Comparison of ENCODE assay signal across 8 mouse cellular contexts in genomic region chr10:81641978-81642647, GRCm38 (mm10). TPM values are rescaled to one million over a fixed set of nuclear protein-coding genes. Genes with fewer than 3 reads are reported as not detected.
DNase-seq lines count a peak whose midpoint lies in the region; ATAC-seq and TF ChIP-seq lines count a peak whose summit lies in the region.

No protein-coding gene starts in this region.

- WGBS in heart, embryonic 10.5 days, result 76% methylated on average over 8 of the region's 8 CpGs
- 75% methylated on average over 8 of the region's 8 CpGs for WGBS in embryonic facial prominence, embryonic 12.5 days
- 64% methylated on average over 8 of the region's 8 CpGs for WGBS in small intestine, adult 2 months

- H3K27me3 ChIP-seq in heart, embryonic 10.5 days (ENCODE audit: insufficient read depth, poor library complexity, severe bottlenecking), result 0 out of 2 replicates have a peak, but pooled peaks cover 6% of the 10 kb centered on the region
- H3K27me3 ChIP-seq in E14TG2a.4 (ENCODE audit: insufficient read depth, low read length), result peaks cover 10% of the 10 kb centered on the region
- H3K27me3 ChIP-seq in embryonic facial prominence, embryonic 12.5 days, result no peaks in the 10 kb centered on the region
- no peaks in the 10 kb centered on the region for H3K27me3 ChIP-seq in small intestine, adult 2 months (ENCODE audit: control insufficient read depth, insufficient read depth, low read length)

- TF ChIP-seq POLR2A in small intestine, adult 2 months (IDR thresholded peaks at IDR 0.05; ENCODE audit: low read depth, low read length), result no peak

- DNase-seq in heart, embryonic 10.5 days (ENCODE audit: low spot score), result no peak
- DNase-seq in heart, postnatal 4 days, result no peak
- DNase-seq in kidney, postnatal 10 days, result peak; percentile 43
- DNase-seq in layer of hippocampus, postnatal 10 days (ENCODE audit: low spot score in 2 of 2), result no peak
- no peak for DNase-seq in lung, postnatal 10 days

- H3K9ac ChIP-seq in embryonic facial prominence, embryonic 12.5 days, result peak overlapping the region; percentile 94

- H3K27ac ChIP-seq in heart, embryonic 10.5 days, result peak overlapping the region; percentile 93
- H3K27ac ChIP-seq in embryonic facial prominence, embryonic 12.5 days, result no peak overlapping the region
- H3K27ac ChIP-seq in small intestine, adult 2 months (ENCODE audit: insufficient read depth, low read depth, low read length), result no peak overlapping the region

- H3K4me1 ChIP-seq in heart, embryonic 10.5 days, result peaks cover 17% of the 10 kb centered on the region
- H3K4me1 ChIP-seq in E14TG2a.4 (replicated peaks; ENCODE audit: low read depth, low read length), result peaks cover 43% of the 10 kb centered on the region
- H3K4me1 ChIP-seq in embryonic facial prominence, embryonic 12.5 days, result peaks cover 12% of the 10 kb centered on the region
- peaks cover 9% of the 10 kb centered on the region; the same call in 1 of the 2 replicates for H3K4me1 ChIP-seq in small intestine, adult 2 months (ENCODE audit: control insufficient read depth, insufficient read depth, insufficient read length, low read length)

- H3K9me3 ChIP-seq in heart, embryonic 10.5 days, result no peaks in the 10 kb centered on the region
- no peaks in the 10 kb centered on the region for H3K9me3 ChIP-seq in E14TG2a.4 (ENCODE audit: low read length)
- no peaks in the 10 kb centered on the region for H3K9me3 ChIP-seq in embryonic facial prominence, embryonic 12.5 days

- no peaks in the 10 kb centered on the region; the same call in 1 of the 2 replicates for H3K36me3 ChIP-seq in heart, embryonic 10.5 days
- H3K36me3 ChIP-seq in E14TG2a.4 (ENCODE audit: insufficient read depth, low read length), result peaks cover 44% of the 10 kb centered on the region
- no peaks in the 10 kb centered on the region for H3K36me3 ChIP-seq in embryonic facial prominence, embryonic 12.5 days
- no peaks in the 10 kb centered on the region for H3K36me3 ChIP-seq in small intestine, adult 2 months (ENCODE audit: control insufficient read depth, insufficient read depth, low read length)

- TF ChIP-seq CTCF in E14TG2a.4 (conservative IDR thresholded peaks at IDR 0.05; ENCODE audit: low read length), result no peak
- TF ChIP-seq CTCF in small intestine, adult 2 months (IDR thresholded peaks at IDR 0.05; ENCODE audit: extremely low read depth, insufficient read length, insufficient replicate concordance, low read depth, low read length), result no peak

- peak overlapping the region; percentile 89 for H3K4me2 ChIP-seq in embryonic facial prominence, embryonic 12.5 days (replicated peaks)

- peak overlapping the region; percentile 67; the same call in 1 of the 2 replicates for H3K4me3 ChIP-seq in heart, embryonic 10.5 days
- H3K4me3 ChIP-seq in E14TG2a.4 (replicated peaks; ENCODE audit: low read length), result peak overlapping the region; percentile 89
- H3K4me3 ChIP-seq in embryonic facial prominence, embryonic 12.5 days, result peak overlapping the region; percentile 75
- peak overlapping the region; percentile 85; the same call in 1 of the 2 replicates for H3K4me3 ChIP-seq in small intestine, adult 2 months (ENCODE audit: low read depth, low read length)

- ATAC-seq in embryonic facial prominence, embryonic 12.5 days (ENCODE audit: insufficient number of reproducible peaks, insufficient read depth, low FRiP score, low TSS enrichment), result no peak

RNA-seq across cellular contexts. Expression of gene Gm10778, which starts 6.7 kb away (rescaled TPM):
- 4.0 and 4.1 TPM in 2 replicates for polyA plus RNA-seq in heart, embryonic 10.5 days (2016; fragmentation: Nextera tagmentation; extraction: Ambion mirVana)
- 1 to 10 TPM; 2.9 to 3.5 TPM for total RNA-seq in heart, postnatal 4 days (2021)
- polyA plus RNA-seq in embryonic facial prominence, embryonic 12.5 days (2016; fragmentation: Nextera tagmentation; extraction: Ambion mirVana), result 6.1 and 6.3 TPM in 2 replicates
- polyA plus RNA-seq in small intestine, adult 2 months (2012; rRNA removed), result 0.04 and 0.08 TPM in 2 replicates
- 1 to 10 TPM; 5.1 to 5.4 TPM for total RNA-seq in layer of hippocampus, postnatal 10 days (2021)

RNA-seq across cellular contexts. Expression of gene Ankrd24, which starts 13.8 kb away (rescaled TPM):
- 9.6 and 12.8 TPM in 2 replicates for polyA plus RNA-seq in heart, embryonic 10.5 days (2016; fragmentation: Nextera tagmentation; extraction: Ambion mirVana)
- 10 to 100 TPM; 14.5 to 16.0 TPM for total RNA-seq in heart, postnatal 4 days (2021)
- polyA plus RNA-seq in embryonic facial prominence, embryonic 12.5 days (2016; fragmentation: Nextera tagmentation; extraction: Ambion mirVana), result 12.2 and 13.5 TPM in 2 replicates
- 11.3 and 24.2 TPM in 2 replicates for polyA plus RNA-seq in small intestine, adult 2 months (2012; rRNA removed)
- 10 to 100 TPM; 28.5 to 40.6 TPM for total RNA-seq in layer of hippocampus, postnatal 10 days (2021)

RNA-seq across cellular contexts. Expression of gene Sirt6, which starts 14.5 kb away (rescaled TPM):
- polyA plus RNA-seq in heart, embryonic 10.5 days (2016; fragmentation: Nextera tagmentation; extraction: Ambion mirVana), result 28.5 and 30.7 TPM in 2 replicates
- total RNA-seq in heart, postnatal 4 days (2021), result 10 to 100 TPM; 16.8 to 17.0 TPM
- 55.1 and 55.5 TPM in 2 replicates for polyA plus RNA-seq in embryonic facial prominence, embryonic 12.5 days (2016; fragmentation: Nextera tagmentation; extraction: Ambion mirVana)
- polyA plus RNA-seq in small intestine, adult 2 months (2012; rRNA removed), result 16.4 and 34.7 TPM in 2 replicates
- 10 to 100 TPM; 28.9 to 31.4 TPM for total RNA-seq in layer of hippocampus, postnatal 10 days (2021)

RNA-seq across cellular contexts. Expression of gene BC025920, which starts 36.0 kb away (rescaled TPM):
- polyA plus RNA-seq in heart, embryonic 10.5 days (2016; fragmentation: Nextera tagmentation; extraction: Ambion mirVana), result 0.95 and 1.4 TPM in 2 replicates
- total RNA-seq in heart, postnatal 4 days (2021), result 1 to 10 TPM; 1.2 to 1.3 TPM
- polyA plus RNA-seq in embryonic facial prominence, embryonic 12.5 days (2016; fragmentation: Nextera tagmentation; extraction: Ambion mirVana), result 1.6 and 1.7 TPM in 2 replicates
- 0.33 and 0.58 TPM in 2 replicates for polyA plus RNA-seq in small intestine, adult 2 months (2012; rRNA removed)
- 1 to 10 TPM; 2.0 TPM for total RNA-seq in layer of hippocampus, postnatal 10 days (2021)

RNA-seq across cellular contexts. Expression of gene Tle6, which starts 41.2 kb away (rescaled TPM):
- polyA plus RNA-seq in heart, embryonic 10.5 days (2016; fragmentation: Nextera tagmentation; extraction: Ambion mirVana), result 29.0 and 33.9 TPM in 2 replicates
- total RNA-seq in heart, postnatal 4 days (2021), result 10 to 100 TPM in 1 of 2 experiments, 1 to 10 TPM in 1; 7.2 to 10.6 TPM
- 14.4 and 16.2 TPM in 2 replicates for polyA plus RNA-seq in embryonic facial prominence, embryonic 12.5 days (2016; fragmentation: Nextera tagmentation; extraction: Ambion mirVana)
- polyA plus RNA-seq in small intestine, adult 2 months (2012; rRNA removed), result 7.3 and 34.4 TPM in 2 replicates
- 1 to 10 TPM; 1.7 to 2.4 TPM for total RNA-seq in layer of hippocampus, postnatal 10 days (2021)
